Mouse (Mus musculus): ENCODE results near the gene Slc16a9.
"Not testable (repeated sequence)": the region's sequence is repeated elsewhere in the genome, so short reads cannot be mapped to it uniquely, and the experiment has no call there.

Slc16a9 gene

DNA sequence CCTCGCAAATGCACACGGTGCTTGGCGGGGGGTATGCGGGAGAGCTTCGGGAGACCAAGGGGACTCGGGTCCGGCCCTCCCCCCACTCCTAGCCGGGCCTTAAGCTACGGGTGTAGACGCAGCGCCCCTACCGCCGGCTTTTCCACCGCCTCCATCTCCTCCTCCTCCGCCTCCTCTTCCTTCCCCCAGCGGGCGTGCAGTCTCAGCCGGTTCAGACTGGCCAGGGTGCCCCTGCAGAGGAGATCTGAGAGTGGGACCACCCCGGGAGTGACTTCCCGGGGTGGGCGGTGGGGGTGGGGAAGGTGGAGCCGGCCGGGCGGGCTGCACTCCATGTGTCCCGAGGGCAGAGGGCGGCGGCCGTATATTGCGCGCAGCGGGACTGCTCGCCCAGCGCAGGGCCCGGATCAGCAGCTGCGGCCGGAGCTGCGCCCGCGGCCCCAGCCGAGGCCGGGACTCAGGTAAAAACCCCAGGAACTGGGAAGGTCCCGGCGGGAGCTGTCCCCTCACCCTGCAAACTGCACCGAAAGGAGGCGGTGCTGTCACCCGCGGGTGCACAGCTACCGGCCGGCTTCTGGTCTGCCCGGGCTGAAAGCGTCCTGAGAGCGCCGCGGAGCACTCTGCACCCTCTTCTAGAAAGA, at the start of gene Slc16a9:
Slc16a9 (plus strand) TSS at position 180 of the 638 bp plus-strand sequence.
- DNase-seq (ENCODE audit: low spot score), result peak; percentile 76

DNA sequence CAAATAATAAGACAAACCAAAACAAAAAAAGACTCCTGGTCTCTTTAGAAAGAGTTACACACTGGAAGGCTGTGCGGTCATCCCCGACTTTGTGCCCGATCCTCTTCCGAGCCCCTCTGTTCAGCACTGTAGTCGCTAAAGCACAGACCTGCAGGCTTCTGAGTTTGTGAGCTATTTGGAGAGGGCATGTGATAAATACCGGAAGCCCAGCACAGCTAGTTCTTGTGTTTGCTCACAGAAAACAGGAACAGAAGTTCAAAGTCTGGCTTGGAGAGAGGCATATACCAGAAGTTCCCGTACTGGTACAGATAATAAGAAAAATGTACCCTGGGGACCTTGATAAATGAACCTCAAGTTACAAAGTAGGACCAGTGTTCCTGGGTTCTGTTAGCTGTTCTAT, 49.6 kb upstream of the Slc16a9 start:
- DNase-seq (ENCODE audit: low spot score), result no peak

DNA sequence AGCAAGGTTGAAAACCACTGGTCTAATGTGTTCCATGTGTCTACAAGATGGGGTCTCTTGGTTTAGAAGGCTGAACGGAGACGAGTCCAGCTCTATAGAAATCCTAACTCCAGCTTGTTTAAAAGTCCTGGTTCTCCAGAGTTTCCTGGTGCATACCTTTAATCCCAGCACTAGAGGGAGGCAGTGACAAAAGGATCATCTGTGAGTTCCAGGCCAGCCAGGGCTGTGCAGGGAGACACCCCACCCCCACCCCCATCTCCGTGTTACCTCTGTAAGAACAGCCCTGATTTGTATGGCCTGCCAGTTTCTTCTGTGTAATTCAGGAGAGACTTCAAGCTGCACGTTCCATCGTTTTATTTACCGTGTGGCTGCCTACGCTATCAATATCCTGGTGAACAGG, 49.1 kb upstream of the Slc16a9 start:
- peak; percentile 48 for DNase-seq (ENCODE audit: low spot score)

DNA sequence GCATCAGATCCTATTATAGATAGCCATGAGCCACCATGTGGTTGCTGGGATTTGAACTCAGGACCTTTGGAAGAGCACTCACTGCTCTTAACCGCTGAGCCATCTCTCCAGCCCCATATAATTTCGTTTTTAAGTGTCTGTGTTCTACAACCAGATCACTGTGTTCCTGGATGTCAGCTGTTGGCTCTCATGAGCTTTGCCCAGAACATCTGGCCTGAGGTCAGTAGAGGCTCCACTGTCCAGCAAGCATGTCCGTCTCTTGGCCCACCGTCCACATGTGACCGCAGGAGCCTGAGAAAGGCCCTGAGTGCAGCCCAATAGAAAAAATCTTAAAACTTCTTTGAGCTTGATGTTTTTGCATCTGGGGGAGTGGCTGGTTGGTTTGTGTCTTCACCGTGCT, 48.2 kb upstream of the Slc16a9 start:
- DNase-seq (ENCODE audit: low spot score), result peak; percentile 50

DNA sequence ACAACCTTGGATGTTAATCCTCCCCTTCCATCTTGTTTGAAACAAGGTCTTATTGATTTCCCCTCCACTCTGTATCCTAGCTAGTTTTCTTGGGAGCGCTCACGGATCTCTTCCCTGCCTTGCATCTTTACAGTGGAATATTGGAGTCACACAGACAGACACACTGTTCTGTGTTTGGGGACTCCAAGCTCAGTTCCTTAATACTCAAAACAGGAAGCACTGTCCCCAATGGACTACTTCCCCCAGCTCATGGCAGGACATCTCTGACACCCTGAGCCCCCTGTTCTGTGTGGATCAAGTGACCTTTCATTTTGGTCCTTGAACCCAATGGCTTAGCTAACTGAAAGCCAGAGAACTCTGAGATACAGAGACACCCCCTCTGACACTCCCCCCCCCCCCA, 47.3 kb upstream of the Slc16a9 start:
- no peak for DNase-seq (ENCODE audit: low spot score)

DNA sequence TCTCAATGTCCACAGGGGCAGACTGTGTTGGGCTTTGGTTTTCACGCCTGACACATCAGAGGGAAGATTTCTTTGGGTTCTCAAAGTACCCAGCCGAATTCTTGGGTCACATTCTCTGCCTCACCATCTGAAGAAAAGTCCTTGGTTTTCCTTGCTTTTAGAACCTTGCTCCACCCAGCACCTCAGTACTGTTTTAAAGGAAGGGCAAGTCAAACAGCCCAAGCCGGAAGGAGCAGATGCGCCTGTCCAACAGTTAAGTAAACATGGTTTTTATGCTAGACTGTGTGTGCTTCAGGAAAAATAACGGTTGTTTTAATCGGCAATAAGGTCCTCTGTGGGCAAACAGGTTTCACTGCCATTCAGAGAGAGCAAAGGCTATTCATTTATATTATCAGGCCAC, 46.9 kb upstream of the Slc16a9 start:
- DNase-seq (ENCODE audit: low spot score), result no peak

DNA sequence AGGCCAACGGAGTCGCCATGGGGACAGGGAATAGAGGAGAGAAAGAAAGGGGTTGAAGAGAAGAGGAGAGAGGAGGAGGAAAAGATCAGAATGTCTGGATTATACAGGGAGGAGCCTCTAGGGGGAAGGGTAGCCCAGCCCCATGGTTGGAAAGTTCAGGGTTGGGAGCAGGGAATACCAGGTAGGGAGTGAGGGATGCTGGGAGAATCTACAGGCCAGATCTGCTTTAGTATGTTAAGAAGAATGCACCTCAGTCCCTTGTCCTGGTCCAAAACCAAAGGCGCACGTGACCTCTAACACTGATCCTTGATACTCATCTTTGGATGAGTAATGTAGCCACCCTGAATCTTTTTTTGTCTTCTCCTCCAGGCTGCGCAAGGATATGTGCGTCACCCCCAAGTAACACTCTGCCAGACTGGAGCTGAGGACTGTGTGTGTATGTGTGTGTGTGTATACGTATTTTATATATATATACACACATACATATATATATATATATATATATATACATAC, 45.9 kb upstream of the Slc16a9 start:
- no peak for DNase-seq (ENCODE audit: low spot score)

DNA sequence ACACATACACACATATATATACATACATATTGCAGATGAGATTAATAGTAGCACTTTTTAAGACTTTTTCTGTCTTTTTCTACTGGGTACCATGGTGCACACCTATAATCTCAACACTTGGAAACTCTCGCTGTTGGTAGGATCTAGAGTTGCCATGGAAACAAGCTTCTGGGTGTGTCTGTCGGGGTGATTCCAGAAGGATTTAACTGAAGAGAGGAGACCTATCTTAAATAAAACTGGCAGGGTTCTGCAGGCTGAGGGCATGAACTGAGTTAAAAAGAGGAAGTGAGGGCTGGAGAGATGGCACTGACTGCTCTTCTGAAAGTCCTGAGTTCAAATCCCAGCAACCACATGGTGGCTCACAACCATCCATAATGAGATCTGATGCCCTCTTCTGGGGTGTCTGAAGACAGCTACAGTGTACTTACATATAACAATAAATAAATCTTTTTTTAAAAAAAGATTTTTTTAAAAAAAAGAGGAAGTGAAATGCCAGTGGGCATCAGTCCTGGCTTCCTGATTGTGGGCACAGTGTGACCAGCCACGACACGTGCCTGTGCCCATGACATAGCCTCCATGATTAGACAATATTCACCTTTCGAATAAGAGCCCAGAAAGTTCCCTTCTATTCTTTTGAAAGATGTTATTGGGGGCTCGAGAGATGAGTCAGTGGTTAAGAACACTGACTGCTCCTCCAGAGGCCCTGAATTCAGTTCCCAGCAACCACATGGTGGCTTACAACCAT, 45.3 kb upstream of the Slc16a9 start:
- no peak for DNase-seq (ENCODE audit: low spot score)

DNA sequence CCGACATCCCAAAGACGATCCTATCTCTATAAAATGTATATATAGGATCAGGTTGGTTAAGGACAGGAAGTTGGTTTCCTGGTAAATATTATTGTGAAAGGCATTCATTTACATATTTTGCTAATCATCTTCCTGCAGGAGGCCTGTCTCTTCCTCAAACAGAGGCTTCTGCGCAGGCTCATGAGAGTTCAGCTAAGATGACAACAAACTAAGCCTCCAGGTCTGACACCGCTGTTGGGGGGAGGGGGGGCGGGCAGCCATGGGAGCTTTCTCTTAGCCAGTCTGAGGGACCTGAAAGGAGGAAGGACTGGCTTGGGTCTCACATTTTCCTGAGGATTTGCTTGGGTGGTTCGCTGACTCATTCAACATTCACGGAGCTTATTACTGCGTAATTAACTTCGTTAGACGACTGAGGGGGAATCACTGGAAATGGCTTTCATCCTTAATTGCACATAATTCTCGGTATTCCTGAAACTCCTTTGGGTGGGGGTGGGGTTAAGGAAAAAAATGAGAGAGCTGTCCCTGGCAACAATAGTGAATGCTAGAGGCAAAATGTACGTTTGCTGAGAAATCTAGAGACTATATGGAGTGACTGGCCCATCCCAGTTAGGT, 43.9 kb upstream of the Slc16a9 start:
- DNase-seq (ENCODE audit: low spot score), result peak; percentile 68

DNA sequence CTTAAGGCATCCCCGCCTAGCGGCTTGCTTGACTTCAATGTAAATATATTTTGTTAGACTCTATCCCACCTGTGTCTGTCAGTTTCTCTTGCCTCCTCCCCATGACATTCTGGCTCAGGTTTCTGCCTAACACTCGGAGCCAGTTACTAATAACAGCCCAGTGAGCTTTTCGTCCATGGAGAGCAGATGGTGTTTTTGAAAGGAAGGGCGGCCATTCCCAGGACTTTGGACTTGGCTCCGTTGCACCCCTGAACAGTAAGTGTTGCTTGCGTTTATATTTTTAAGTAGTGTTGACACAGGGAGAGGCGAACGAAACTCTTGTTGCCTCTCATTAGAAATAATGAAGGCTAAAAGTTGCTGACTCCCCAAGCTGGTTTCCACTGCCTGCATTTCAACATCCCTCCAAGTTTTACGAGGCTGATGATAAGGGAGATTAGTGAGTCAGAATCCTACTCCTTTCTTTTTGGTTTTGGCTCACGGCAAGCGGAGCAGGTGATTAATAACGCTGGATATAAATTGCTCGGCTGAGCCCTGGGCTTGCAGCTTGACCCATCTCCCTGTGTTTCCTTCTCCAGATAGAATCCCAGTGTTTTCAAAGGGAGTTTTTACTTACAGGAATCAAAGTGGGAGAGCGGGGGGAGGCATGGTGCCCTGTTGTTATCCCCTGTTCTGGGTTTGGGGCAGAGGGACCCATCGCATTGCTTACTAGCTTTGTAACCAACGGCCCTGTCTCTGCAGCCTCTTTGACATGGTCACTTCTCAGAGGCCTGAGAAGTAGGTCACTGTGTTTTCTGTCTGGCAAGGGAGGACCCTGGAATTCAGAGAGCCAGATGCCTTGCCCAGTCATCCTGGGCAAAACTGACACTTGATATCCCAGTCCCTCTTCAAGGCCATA, 40.1 kb upstream of the Slc16a9 start, which contains the start of gene Mrln:
Mrln (plus strand) TSS at position 160 of the 895 bp plus-strand sequence.
- no peak for DNase-seq (ENCODE audit: low spot score)

DNA sequence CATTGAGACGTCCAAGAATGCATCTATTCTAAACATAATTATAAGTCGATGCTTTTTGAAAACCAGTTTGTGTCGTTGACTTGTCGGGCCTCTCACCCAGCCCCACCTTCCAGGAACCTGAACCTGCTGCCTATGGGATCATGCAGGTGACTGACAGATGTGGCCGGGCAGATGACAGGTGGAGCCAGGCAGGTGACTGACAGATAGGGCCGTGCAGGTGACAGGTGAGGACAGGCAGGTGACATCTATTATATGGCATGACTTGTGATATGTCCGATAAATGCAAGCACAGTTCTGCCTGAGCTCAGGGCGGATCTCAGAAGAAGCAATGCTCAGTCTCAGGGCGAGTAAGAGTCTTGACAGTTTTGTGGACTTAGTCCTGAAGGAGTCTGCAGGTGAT, 33.6 kb upstream of the Slc16a9 start:
- DNase-seq (ENCODE audit: low spot score), result no peak

DNA sequence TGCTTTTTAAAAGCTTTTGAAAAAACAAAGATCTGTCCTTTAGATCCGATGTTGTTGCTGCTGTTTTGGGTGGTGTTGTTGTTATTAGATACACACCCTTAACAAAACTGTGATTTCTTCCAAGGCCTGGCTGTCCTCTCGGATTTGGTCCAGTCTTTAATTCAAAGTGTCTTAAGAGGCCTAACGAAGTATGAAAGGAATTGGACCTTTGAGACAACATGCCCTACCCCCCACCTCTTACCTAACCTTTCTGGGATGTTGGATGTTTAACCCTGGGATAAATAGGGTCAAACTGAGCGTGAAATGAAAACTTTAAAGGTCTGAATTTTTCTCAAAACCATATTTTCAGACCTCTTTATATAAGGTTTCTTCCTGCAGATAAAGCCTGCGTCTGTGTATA, 23.9 kb upstream of the Slc16a9 start:
- no peak for DNase-seq (ENCODE audit: low spot score)

DNA sequence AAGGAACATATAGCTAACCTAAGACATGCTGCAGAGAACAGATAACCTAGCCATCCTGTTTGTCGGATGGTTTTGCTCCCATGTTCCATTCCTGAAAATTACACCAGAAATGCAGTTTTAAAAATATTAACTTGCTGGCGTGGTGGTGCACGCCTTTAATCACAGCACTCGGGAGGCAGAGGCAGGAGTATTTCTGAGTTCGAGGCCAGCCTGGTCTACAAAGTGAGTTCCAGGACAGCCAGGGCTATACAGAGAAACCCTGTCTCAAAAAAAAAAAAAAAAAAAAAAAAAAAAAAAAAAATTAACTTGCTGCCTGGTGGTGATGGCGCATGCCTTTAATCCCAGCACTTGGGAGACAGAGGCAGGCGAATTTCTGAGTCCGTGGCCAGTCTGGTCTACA, 22.7 kb upstream of the Slc16a9 start:
- DNase-seq (ENCODE audit: low spot score), result not testable (repeated sequence)

DNA sequence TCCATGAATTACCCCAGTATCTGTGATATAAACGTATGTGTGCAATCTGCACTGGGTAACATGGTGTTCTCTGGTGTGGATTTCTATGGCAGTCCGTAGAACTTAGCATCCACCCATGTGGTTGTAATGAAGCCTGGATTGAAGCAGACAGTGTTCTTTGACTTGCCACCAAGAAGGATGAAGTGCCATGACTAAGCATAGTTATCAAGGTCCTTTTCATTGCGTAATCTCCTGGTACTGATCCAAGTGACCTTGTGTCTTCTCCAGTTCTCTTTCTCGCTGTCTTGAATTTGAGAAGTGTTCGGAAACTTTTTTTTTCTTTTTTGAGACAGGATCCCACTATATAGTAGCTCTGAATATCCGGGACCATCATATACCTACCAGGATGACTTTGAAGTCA, 20.3 kb upstream of the Slc16a9 start:
- no peak for DNase-seq (ENCODE audit: low spot score)

DNA sequence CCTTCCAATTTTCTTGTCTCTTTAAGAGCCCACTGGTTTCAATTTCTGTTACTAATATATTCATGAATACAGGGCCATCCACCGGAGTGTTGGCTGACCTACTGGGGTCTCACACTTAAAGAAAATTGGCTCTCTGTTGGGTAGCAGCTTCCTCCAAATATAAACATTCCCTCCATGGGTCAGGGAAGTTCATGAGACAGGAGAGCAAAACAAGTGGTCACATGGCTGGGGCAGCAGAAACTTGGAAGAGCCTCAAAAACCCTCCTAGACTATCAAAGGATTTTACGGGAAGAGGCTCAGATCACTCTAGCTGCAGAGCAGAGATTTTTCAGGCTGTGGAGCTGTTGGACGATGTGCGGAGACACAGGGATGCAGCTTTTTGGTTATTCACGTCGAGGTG, 19.1 kb upstream of the Slc16a9 start:
- peak; percentile 81 for DNase-seq (ENCODE audit: low spot score)

DNA sequence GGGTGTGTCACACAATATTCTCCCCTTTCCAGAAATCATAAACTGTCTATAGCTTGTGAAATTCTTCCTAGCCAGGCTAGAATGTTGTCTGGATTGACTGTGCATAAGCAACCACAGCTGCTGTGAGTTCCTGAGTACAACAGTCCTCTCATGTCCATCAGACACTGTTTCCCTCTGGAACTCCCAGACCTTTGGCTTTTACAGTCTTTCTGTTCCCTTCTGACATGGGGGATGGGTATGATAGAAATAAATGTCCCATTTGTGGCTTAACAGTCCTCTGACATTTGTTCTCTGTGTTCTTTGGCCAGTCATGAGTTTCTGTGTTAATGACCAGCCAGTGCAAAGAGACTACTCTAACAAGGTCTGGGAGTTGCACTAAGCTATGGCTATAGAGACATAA, 18.3 kb upstream of the Slc16a9 start:
- peak; percentile 67 for DNase-seq (ENCODE audit: low spot score)

DNA sequence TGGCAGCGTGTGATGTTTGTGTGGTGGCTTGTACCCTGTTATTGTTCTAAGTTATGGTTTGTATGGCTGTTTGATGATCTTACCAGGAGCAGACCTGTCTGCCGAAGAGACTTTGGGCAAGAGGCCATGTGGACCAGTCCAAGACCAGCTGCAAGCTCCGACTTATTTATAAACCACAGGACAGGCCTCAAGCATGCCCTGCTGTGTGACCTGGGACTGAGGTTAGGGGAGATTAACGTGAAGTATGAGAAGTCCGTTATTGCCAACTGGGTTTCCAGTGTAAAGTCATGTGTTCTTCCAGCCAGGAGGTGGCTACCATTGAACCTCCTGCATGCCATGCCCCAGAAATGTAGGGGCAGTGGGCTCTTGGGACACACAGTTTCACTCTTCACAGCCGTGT, 14.5 kb upstream of the Slc16a9 start:
- no peak for DNase-seq (ENCODE audit: low spot score)

DNA sequence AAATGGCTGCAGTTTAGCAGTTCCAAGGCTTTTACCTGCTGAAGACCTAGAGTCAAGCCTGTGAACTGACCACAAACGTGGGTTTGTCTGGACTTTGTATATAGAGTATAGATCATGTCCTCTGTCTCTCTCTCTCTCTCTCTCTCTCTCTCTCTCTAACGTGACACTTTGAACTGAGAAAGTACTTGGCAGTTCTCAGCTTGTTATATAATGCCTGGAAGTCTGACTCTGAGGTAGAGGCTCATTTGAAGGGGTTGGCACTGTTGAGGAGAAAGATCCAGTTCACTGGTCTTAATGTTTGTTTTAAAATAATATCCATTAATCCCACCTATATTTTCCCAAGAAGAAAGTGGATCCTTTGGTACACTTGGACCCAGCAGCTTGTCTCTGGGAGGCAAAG, 7.0 kb upstream of the Slc16a9 start:
- DNase-seq (ENCODE audit: low spot score), result no peak

DNA sequence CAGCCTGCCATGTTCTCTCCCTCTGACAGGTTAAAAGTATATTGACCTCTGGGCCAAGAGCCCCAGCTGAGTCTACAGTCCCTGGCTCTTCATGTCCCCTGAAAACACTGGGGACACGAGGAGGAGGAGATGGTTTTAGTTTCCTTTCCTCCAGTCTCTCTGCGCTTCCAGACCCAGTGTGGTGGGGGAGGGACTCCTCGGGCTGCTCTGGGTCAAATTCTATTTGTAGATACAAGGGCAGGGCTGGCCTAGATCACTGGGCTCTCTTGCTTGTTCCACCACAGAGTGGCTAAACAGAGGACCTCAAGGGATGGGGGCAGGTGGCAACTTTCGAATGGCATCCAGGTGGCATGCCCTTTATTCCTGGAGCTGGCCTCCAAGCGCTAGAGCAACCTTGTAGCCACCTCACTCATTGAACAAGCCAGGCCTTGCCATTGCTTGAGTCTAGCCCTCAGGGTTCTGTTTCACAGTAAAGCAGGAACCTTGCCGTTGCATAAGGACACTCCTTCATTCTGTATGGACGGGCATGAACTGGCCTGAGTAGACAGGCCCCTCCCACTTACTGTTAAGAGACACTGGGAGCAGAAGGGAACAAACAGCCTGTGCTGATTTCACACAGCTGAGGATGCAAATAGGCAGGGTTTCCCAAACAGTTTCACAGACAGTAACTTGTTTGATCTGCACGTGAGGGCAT, 2.0 kb upstream of the Slc16a9 start:
- no peak for DNase-seq (ENCODE audit: low spot score)

DNA sequence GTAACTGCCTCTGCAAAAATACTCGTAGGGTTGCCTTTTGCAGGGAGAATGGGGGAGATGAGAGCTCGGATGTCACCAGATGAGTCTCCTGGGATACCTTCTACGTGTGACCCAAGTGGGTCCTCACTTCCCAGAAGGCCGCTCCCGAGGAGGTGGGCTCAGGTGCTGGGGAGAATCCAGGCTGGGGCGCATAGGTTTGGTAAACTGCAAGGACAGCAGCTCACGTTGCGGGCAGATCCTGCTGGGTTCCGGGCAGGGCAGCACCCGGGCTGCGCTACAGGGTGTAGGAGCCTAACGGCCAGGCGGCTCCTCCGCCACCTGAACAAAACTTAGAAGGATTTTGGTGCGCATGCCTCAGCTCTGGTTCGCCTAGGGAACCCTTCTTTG, 652 bp downstream of the Slc16a9 start:
- DNase-seq (ENCODE audit: low spot score), result no peak

DNA sequence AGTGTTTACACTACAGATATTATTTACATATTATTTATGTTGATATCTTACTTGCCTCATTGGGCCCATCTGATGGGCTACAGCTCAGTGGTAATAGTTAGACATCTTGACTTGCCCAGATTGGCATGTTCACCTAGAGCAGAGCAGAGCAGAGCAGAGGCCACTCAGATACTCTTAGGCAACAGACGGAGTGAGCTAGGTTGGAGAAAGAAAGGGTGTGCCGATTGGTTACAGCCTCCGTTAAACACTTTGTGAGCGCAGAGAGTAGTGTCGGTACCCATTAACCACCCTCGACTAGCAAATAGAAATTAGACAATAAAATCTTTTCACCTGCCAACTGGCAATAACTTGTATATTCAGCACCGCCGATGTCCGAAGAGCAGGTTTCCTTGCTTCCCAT, 1.2 kb downstream of the Slc16a9 start:
- DNase-seq (ENCODE audit: low spot score), result no peak

DNA sequence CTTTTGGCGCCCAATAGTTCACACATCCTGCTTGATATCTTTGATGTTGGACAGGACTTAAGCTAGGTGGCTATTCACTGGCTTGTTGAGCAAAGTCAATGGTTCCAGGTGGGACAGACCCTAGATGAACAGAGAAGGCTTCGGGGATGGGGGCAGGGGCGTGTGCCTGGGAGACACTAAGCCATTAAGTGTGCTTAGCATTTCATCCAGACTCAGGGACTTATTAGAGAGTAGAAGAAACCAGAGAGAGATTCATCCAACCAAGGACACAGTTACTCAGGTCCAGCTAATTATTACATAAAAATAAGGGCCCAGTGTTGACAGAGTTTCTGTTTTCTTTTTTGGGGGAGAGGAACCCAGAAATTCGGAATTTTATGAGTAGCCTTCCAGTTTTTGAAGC, 5.5 kb downstream of the Slc16a9 start:
- no peak for DNase-seq (ENCODE audit: low spot score)

All from lung, postnatal 25 days (tissue).